Mouse (Mus musculus) midbrain, embryonic 14.5 days (tissue): ENCODE results near the gene Sys1. TPM values are rescaled to one million over a fixed set of nuclear protein-coding genes. Genes with fewer than 3 reads are reported as not detected.

ENCODE experiments used
- ATAC-seq: fragments of 200-750 bp; cut with Nextera tagmentation; 2 replicates; pipeline ENCODE4 v1.8.0; 2017; ENCODE audit warnings: moderate number of reproducible peaks, moderate library complexity; ENCODE audit not compliant: low FRiP score, low TSS enrichment
- DNase-seq: peaks from one replicate; pipeline ENCODE4 v3.0.0-alpha.2; 2015
- H3K27ac ChIP-seq: fragments of 300-500 bp; sonication (generic); replicated peaks from 2 replicates; pipeline ENCODE4 v1.5.1; 2014; ENCODE audit warnings: mild to moderate bottlenecking, low read depth, low read length, moderate library complexity
- H3K27me3 ChIP-seq: fragments of 300-500 bp; sonication (generic); 2 replicates; pipeline ENCODE4 v1.6.1; 2014; ENCODE audit warnings: low read length, control low read depth, mixed read lengths; ENCODE audit not compliant: control insufficient read depth, insufficient read depth
- H3K36me3 ChIP-seq: fragments of 300-500 bp; sonication (generic); 2 replicates; pipeline ENCODE4 v1.6.1; 2014; ENCODE audit warnings: low read length, control low read depth; ENCODE audit not compliant: control insufficient read depth, insufficient read depth
- H3K4me1 ChIP-seq: fragments of 300-500 bp; sonication (generic); 2 replicates; pipeline ENCODE4 v1.6.1; 2014; ENCODE audit warnings: mild to moderate bottlenecking, antibody characterized with exemption, low read length, control low read depth; ENCODE audit not compliant: control insufficient read depth, insufficient read depth
- H3K4me2 ChIP-seq: fragments of 300-500 bp; sonication (generic); 2 replicates; pipeline ENCODE4 v1.6.1; 2014; ENCODE audit warnings: mild to moderate bottlenecking, low read length, moderate library complexity
- H3K4me3 ChIP-seq: fragments of 300-500 bp; sonication (generic); replicated peaks from 2 replicates; pipeline ENCODE4 v1.5.1; 2014; ENCODE audit warnings: low read depth, low read length
- H3K9ac ChIP-seq: fragments of 300-500 bp; sonication (generic); replicated peaks from 2 replicates; pipeline ENCODE4 v1.6.1; 2014; ENCODE audit warnings: mild to moderate bottlenecking, low read length, moderate library complexity
- H3K9me3 ChIP-seq: fragments of 300-500 bp; sonication (generic); 2 replicates; pipeline ENCODE4 v1.6.1; 2016; ENCODE audit warnings: low read length, control low read depth, mixed read lengths; ENCODE audit not compliant: control insufficient read depth
- whole genome bisulfite sequencing: fragments of 180-500 bp; shearing (Covaris S2); extraction: QIAGEN DNeasy Blood & Tissue Kit; methylation state at CpG from one replicate; pipeline ENCODE4 v1.1.7; 2014; 5-methylcytosine and 5-hydroxymethylcytosine counted together
- polyA plus RNA-seq: library from polyadenylated mRNA; unstranded; fragments of >200 nt; fragmentation: Nextera tagmentation; extraction: Ambion mirVana; gene quantifications from 2 replicates; pipeline ENCODE4 v1.2.1, GENCODE M21; 2014

Gene Sys1
- polyA plus RNA-seq, 1 experiment from 2014 or later, result 93.1 TPM

DNA sequence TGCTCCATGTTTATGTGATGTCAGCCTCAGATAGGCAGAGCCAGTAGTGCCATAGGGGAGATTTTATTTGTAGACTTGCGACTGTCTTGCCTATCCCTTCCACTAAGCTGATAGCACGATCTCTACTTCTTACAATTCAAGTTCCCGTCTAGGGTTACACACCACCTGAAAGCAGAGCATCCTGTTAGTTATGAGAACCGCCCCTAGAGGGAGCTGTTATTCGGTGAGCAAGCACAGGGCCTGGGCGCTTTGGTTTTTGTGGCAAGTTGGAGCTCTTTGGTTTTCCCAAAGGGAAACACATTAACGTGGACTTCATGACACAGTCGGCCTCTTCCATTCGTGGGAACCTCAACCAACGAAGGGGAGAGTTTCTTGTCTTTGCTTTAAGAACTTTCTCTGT is 13.5 kb downstream of the Sys1 start:
- Histone ChIP-seq H3K9me3 (no peaks in the 10 kb centered on the region), H3K4me2 (no peak overlapping the region), H3K4me3 (no peak overlapping the region), H3K36me3 (peaks cover 63% of the 10 kb centered on the region), H3K27me3 (no peaks in the 10 kb centered on the region), H3K4me1 (no peaks in the 10 kb centered on the region), H3K27ac (no peak overlapping the region), H3K9ac (no peak overlapping the region)
- ATAC-seq (no peak), DNase-seq (peak; percentile 65)
- WGBS, result 35% methylated on average over 10 of the region's 10 CpGs

DNA sequence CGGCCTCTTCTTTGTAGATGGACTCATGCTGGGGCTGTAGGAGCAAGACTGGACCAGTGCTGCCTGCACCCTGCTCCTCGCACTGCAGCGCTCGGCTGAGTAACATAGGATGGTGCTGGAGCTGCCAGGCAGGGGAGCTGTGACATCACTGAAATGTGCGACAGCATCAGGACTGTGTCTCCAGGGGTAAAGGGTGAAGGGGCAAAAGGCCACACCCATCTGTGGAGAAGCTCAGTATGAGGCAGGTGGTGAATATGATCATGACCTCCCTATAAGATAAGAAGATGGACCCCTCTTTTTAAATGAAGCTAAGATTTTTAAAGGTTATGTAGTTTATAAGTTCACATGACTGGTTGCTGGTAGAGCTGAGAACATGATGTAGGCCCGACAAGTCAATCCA is 16.9 kb downstream of the Sys1 start, which contains the start of gene Trp53tg5:
TSS of gene Trp53tg5 (minus strand) at position 101 of the 400 bp plus-strand sequence.
- H3K27me3 ChIP-seq, result no peaks in the 10 kb centered on the region
- no peak within 1 kb of the TSS for H3K9ac ChIP-seq
- no peak within 1 kb of the TSS for H3K27ac ChIP-seq
- H3K4me3 ChIP-seq, result no peak within 1 kb of the TSS
- DNase-seq (no peak), ATAC-seq (no peak)
- H3K9me3 ChIP-seq, result no peaks in the 10 kb centered on the region
- peaks cover 48% of the 10 kb centered on the region for H3K36me3 ChIP-seq
- 82% methylated on average over 6 of the region's 6 CpGs for WGBS
- H3K4me2 ChIP-seq, result no peak within 1 kb of the TSS
- no peaks in the 10 kb centered on the region for H3K4me1 ChIP-seq

DNA sequence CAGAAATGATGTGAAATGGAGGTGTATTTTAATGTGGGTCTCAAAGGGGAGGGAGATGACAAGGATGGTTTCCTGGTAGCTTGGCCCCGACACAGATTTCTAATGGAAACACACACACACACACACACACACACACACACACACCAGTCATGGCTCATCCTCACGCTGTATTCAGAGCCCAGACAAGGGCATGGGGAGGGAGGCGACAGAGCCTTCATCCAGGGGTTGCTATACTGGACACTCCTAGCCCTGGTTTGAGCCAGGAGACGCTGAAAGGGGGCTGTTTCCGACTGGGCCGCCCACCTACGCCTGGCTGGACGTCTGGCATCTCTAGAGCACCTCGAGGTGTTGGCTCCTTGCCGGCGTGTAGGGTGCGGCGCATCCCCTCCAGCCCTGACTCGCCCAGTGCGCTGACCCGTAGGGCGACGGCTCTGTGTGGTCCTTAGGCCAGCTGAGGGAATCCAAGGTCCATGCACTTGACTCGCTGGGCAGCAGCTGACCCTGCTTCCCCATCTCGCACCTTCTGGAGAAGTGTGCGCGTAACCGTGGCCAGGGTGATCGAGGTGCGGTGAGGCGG is 29.0 kb downstream of the Sys1 start, which contains the start of gene Dbndd2:
TSS of gene Dbndd2 (plus strand) at position 426 of the 577 bp plus-strand sequence.
- 0 out of 2 replicates have a peak, but pooled peaks cover 16% of the 10 kb centered on the region for H3K4me1 ChIP-seq
- DNase-seq, result no peak
- WGBS, result under 1% methylated on average over 26 of the region's 26 CpGs
- no peak within 1 kb of the TSS for H3K27ac ChIP-seq
- peak within 1 kb of the TSS; percentile 100 for H3K4me2 ChIP-seq
- peaks cover 21% of the 10 kb centered on the region for H3K27me3 ChIP-seq
- peak; percentile 27; the same call in 1 of the 2 replicates for ATAC-seq
- 0 out of 2 replicates have a peak, but pooled peaks cover 5% of the 10 kb centered on the region for H3K36me3 ChIP-seq
- H3K9me3 ChIP-seq, result no peaks in the 10 kb centered on the region
- H3K9ac ChIP-seq, result peak within 1 kb of the TSS; percentile 67
- H3K4me3 ChIP-seq, result peak within 1 kb of the TSS; percentile 65

DNA sequence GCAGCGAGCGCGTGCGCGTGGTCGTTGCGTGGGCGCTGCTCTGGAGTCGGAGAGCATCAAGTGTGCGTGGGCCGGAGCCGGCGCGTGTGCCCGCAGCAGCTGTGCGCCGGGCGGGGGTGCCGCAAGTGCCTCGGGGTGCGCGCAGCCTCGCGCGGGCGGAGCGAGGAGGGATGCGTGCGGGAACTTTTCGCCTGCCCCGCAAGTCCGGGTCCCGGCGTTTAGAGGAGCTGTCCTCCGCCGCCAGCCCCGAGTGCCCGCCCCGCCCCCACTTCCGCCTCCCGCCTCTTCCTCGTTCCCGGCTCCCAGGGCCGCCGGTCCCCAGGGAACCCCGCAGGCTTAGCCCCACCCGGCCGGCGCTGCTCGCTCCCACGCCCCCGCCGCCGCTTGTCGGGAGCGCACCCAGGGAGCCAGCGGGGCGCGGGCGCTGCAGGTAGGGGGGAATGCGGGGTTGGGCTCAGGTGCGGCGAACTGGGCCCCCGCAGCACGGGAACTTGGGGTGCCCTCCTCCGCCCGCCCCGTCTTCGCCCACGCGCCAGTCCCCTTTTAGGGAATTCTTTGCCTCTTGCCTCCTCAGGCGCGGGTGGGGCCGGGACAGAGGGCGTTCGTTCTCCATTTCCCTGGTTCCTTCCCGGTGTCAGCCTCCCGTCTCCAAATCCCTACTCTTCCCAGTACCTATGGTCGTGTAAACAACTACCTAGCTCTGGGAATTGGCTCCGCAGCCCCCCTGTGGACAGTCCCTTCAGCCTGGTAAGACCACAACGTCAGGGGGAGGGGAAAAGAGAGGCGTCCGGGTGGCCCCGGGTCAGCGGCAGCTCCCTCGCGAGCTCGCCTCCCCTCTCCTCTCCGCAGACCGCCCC is 29.7 kb downstream of the Sys1 start:
- Histone ChIP-seq H3K4me1 (0 out of 2 replicates have a peak, but pooled peaks cover 16% of the 10 kb centered on the region), H3K4me2 (peak overlapping the region; percentile 100), H3K4me3 (peak overlapping the region; percentile 65), H3K27ac (no peak overlapping the region), H3K27me3 (peaks cover 21% of the 10 kb centered on the region), H3K9ac (peak overlapping the region; percentile 67), H3K9me3 (no peaks in the 10 kb centered on the region), H3K36me3 (0 out of 2 replicates have a peak, but pooled peaks cover 5% of the 10 kb centered on the region)
- no peak for ATAC-seq
- peak; percentile 77 for DNase-seq
- WGBS, result under 1% methylated on average over 79 of the region's 90 CpGs

DNA sequence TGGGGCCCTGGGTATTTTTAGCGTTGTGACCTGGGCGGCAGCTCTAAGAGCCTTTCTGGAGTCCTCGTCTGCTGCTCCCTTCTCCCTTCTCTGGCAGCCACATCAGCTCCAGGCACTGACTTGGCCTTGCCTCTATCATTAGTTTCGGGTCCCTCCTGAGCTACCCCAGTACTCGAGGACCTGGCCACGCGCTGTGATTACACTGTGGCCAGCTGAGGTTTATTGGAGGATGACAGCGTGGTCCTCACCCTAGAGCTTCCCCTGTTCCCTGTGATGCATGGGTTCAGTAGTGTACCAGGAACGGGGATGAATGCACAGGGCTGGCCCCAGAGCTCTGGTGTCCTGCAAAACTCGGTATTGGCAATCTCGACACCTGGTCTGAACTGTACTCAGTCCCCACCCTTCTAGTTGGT is 30.4 kb downstream of the Sys1 start:
- H3K4me2 ChIP-seq, result peak overlapping the region; percentile 100
- DNase-seq, result no peak
- H3K4me3 ChIP-seq, result peak overlapping the region; percentile 65
- H3K27ac ChIP-seq, result no peak overlapping the region
- peaks cover 21% of the 10 kb centered on the region for H3K27me3 ChIP-seq
- 0 out of 2 replicates have a peak, but pooled peaks cover 16% of the 10 kb centered on the region for H3K4me1 ChIP-seq
- peak overlapping the region; percentile 67 for H3K9ac ChIP-seq
- WGBS, result 14% methylated on average over 11 of the region's 11 CpGs
- ATAC-seq, result no peak
- no peaks in the 10 kb centered on the region for H3K9me3 ChIP-seq
- 0 out of 2 replicates have a peak, but pooled peaks cover 5% of the 10 kb centered on the region for H3K36me3 ChIP-seq

DNA sequence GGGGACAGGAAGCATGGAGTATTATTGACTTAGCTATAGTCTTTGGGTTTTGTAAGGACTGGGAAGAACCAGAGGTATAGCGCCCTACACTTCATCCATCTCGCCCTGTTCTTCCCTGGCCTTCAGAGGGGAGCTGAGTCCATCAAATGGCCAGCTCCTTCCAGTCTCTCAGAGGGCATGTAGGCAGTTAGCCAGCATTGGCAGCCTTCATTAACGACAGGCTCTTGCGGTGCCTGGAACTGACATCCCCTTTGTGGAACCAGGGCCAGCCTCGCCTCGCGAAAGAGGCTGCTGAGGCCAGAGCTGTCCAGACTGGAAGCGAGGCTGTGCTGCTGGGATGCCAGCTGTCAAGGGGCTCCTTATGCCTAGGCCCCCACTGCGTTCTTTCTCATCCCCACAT is 31.0 kb downstream of the Sys1 start:
- Histone ChIP-seq H3K27me3 (peaks cover 21% of the 10 kb centered on the region), H3K4me1 (0 out of 2 replicates have a peak, but pooled peaks cover 16% of the 10 kb centered on the region), H3K9ac (no peak overlapping the region), H3K9me3 (no peaks in the 10 kb centered on the region), H3K4me2 (no peak overlapping the region), H3K4me3 (no peak overlapping the region), H3K27ac (no peak overlapping the region), H3K36me3 (0 out of 2 replicates have a peak, but pooled peaks cover 5% of the 10 kb centered on the region)
- DNase-seq (no peak), ATAC-seq (no peak)
- 50% methylated on average over 9 of the region's 9 CpGs for WGBS

DNA sequence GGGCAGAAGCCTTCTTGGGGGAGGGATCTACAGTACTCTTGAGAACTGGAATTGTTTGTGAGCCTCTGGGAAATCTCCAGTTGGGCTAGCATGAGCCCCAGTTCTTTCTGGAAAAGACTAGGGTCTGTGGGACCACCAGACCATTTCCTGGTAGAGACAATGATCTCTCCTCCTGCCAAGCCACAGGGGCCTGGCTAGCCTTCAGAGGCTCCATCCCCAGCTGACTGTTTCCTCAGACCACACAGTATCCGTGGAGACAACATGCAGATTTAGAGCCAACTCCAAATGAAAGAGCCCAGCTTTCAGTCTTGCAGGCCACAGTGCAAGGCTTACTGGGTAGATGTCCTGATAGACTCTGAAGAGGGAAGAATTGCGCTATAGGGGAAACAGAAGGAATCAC is 37.4 kb downstream of the Sys1 start:
- H3K9ac ChIP-seq, result no peak overlapping the region
- ATAC-seq (no peak), DNase-seq (no peak)
- no peak overlapping the region for H3K4me3 ChIP-seq
- no peaks in the 10 kb centered on the region for H3K9me3 ChIP-seq
- peaks cover 13% of the 10 kb centered on the region for H3K4me1 ChIP-seq
- no peak overlapping the region for H3K27ac ChIP-seq
- 0 out of 2 replicates have a peak, but pooled peaks cover 4% of the 10 kb centered on the region for H3K36me3 ChIP-seq
- H3K4me2 ChIP-seq, result no peak overlapping the region
- no peaks in the 10 kb centered on the region for H3K27me3 ChIP-seq
- 49% methylated on average over 2 of the region's 2 CpGs for WGBS

DNA sequence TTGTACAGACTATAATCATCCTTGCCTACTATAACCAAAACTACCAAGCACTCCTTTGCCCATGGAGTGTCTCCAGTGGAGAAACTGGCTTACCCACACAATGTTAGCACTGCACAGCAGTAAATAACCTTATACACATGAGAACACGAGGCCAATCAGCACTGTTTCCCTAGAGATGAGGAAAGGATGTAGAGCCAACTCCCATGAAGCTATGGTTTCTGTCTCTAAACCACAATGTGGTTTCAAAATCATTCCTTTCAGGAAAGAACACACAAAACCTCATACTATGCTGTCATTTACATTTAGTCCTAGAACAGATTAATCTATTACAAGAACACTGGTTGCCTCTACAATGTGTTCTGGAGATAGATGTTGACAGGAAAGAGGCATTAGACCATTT is 39.6 kb downstream of the Sys1 start:
- Histone ChIP-seq H3K27ac (no peak overlapping the region), H3K36me3 (peaks cover 20% of the 10 kb centered on the region), H3K9ac (no peak overlapping the region), H3K4me1 (peaks cover 13% of the 10 kb centered on the region), H3K4me2 (peak overlapping the region; percentile 97), H3K27me3 (no peaks in the 10 kb centered on the region), H3K4me3 (no peak overlapping the region), H3K9me3 (no peaks in the 10 kb centered on the region)
- DNase-seq (no peak), ATAC-seq (no peak)
- 56% methylated on average over 1 of the region's 1 CpGs for WGBS
